Mouse (Mus musculus): ENCODE data around the gene Thsd4.

The Thsd4 gene

DNA sequence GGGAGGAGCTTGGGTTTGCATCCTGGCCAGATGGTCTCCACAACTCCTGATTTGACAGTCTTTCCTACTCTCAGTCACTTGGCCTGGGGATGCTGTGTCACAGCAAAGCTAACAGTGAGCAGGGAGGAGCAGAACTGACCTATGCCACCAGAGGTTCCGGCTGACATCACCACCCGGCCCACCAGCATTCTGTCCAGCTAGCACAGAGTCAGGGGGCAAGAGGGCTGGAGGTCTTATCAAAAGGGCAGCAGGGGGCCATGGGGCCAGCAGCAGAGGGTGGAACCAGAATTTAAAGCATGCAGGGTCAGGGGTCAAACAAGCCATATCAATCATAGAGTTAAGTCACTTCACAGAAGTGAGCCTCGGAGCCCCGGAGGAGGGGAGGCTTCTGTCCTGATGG is 4.7 kb downstream of the Thsd4 start:
- DNase-seq (ENCODE audit: low spot score) = no peak

DNA sequence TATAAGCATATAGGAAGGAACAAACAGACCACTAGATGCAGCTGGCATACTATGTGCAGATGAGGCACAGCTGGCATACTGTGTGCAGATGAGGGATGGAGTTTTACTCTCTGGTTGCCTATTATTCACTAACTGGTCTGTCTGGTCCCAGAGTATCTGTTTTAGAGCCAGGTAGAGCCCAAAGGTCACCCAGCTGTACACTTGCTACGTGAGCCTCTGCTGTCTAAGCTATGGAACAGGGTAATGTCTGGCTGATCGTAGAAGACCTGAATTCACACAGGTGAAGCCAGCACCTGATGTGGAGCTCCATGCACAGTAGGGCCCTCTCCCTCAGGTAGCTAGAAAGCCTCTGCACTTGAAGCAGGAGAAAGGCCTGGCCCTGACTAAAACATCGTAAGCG is 5.5 kb downstream of the Thsd4 start:
- no peak for DNase-seq (ENCODE audit: low spot score)

DNA sequence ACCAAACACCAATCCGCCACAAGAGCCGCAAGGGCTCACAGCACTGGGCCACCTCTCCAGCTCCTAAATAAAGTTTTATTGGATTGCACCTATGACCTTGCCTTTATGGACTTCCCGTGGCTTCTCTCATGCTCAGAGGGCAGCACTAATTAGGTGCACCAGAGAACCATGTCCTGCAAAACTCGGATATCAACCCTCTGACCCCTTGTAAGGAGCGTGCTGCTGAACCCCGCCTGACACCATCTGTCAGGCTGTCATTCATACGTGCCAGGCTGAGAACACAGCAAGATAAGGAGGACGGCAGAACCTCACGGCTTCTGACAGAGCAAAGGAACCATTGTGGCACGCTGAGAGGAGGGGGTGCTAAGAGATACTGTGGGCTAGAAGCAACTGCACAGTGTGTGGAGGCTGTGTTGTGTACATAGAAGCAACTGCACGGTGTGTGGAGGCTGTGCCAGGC is 8.5 kb downstream of the Thsd4 start:
- DNase-seq (ENCODE audit: low spot score) = no peak

DNA sequence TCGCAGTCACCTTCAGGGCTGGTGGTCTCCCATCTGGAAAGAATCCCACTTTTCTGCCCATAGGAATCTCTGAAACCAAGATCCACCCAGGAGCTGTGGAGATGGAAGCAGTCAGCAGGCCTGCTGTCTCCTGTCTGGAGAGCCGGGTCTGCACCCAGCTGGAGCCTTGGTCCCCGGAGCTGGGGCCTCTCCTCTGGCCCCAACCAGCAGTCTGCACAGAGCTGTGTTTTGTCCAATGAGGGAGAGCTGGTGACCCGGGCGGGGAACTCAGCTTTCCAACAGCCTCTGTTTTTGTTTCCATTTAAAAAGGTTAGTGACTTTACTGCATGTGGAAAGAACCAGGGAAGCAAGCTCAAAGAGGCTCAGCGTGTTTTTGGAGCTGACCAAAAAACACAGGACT is 11.0 kb downstream of the Thsd4 start:
- DNase-seq (ENCODE audit: low spot score) = no peak

DNA sequence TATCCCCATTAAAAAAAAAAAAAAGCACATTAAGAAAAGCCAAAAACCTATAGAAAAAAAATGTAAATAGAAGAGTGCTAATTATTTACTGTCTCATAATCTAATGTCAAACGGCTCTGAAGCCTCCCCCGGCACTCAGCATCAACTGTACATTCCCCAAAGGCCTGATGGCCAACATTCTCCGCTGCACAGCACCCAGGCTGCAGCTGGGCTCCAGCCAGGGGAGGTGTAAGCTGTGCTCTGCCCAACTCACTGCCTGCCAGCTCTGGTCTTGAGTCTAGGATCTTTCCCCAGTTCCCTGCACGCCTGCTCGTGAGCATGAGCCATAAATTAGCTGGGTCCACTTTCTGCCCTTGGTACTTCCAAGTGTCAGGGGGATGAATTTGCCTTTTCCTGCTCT is 15.7 kb downstream of the Thsd4 start:
- no peak for DNase-seq (ENCODE audit: low spot score)

DNA sequence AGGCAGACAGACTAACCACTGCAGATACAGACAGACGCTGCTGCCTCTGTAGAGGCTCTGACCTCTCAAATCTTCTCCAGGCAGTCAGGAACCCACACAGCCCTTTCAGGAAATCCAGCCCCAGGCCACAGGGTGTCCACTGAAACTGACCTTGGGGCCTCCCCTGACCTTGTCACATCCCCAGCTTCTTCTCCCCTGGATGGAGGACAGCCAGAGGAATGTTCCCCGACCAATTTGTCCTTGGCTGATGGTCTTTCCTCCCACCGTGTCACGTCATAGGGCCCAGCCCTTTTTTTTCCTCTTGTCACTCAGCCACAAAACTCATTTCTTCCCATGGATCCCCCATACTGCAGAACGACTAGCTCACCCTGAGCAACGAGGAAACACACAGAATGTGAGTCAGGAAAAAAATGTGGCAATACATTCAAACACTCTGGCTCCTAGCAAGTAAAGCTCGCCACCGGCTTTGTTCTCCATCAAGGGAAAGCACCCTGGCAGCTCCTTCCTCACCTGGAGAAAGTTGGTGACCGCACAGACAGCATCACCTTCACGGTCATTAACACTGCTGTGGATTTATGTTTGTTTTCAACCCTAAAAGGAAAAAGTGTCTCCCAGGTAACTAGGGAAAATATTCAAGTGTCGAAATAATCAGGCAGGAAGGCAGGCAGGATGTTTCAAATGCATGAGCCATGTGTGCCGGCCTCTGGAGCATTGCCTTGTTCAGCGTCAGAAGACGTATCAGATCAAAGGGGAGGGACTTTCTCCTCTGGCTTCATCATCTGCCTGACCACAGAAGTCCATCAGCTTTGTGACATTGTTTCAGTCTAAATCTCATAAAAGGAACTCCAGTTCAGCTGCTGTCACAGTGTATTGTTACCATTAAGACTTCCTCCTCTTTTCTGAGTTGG is 17.2 kb downstream of the Thsd4 start:
- DNase-seq (ENCODE audit: low spot score) = no peak

DNA sequence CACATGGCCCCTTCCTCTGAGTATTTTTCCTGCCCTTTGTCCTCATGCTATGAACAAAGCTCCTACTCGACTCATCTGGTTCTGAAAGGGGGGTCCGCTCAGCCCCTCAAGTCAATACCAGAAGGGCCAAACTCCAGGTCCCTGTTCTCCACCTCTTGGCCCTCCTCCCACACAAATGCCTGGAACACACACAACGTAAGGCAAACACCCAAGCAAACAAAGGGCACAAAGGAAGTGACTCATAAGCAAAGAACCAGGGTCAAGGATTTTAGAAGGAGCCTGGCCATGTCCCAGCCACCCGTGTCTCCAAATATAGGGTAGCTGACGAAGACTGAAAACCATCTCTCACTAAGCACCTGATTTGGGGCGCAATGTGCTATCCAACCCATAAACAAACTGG is 19.6 kb downstream of the Thsd4 start:
- DNase-seq (ENCODE audit: low spot score) = no peak

DNA sequence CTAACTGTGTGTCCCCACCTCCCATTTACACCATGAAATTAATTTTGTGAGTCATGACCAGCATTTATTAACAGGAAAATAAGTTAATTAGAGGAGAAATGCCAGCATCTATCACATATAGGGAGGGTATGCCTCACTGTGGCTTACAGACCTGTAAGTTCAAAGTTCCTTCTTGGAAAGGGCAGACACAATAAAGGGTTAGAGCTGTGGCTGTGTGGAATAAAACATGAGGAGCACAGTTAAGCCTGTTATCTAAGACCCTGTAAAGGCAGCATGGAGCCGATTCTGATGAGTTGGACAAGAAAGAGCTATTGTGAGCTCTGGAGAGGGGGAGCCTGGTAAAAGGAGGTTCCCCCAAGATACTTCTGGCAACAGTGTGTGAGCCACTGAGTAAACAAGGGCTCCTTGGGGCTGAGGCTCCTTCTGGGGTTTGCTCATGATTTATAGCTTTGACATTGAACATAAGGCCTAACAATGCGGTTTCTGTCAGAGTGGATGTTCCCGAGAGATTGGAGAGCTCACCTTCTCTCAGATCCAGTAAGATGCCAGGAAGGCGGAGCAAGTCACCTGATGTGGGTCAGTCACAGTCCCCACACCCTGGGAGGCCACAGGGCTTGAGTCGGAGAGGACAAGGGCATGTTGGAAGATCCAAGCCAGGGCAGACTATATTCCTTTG is 20.2 kb downstream of the Thsd4 start:
- DNase-seq (ENCODE audit: low spot score) = no peak

DNA sequence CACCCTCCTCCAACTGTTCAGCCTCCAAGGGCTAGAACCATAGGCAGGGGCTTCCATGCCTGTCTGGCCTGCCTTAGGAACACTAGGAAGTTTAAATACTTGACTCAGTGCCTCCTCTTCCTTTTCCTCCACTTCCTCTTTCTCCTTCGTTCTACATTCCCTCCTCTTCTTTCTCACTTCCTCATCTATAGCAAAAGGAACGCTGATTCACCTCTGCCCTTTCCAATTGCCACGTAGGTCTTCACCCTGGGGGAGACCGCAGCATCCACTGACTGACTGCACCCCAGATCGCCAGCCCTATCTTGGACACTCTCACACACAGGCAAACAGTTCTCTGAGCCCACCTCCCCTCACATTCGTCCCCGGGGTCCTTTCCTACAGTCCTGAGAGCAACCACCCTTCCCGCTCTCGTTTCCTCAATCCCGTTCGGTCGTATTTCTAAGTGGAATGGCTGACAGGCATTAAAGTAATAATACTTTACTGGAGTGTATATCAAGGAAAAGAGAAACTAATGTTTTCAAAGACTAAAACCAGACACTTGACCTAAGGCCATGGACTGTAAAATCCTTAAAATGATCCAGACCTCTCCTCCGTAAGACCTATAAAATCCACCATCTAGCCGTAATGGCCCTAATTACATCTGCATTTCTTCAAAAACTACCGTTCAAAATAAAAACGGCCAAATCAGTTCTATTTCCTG is 29.4 kb downstream of the Thsd4 start:
- DNase-seq (ENCODE audit: low spot score) = no peak

DNA sequence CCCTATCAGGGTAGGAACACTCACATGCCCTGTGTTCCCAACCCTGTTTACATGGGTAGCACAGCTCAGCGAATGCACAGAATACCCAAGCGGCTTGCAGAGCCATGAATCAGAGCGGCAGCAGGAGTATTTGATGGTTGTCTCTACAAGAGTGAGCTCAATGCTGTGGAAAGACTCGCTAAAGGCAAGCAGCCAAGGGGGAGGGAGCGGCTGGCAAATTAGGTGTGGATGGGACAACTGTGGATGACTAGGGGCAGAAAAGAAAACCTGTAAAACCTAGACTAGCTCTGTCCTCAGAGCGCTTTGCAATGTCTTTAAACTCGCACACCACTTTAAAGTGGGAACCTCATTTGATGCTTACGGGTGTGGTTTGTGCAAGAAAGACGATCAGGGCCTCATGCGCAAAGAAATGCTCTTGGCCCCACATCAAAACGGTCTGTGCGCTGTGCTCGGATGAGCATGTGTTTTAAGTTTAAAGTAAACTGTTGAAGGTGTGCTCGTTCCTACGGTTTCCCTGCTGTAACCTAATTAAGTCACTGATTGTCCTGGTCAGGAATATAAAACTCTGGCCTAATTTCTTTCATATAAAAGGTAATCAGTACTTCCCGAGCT is 30.3 kb downstream of the Thsd4 start:
- DNase-seq (ENCODE audit: low spot score) = no peak

DNA sequence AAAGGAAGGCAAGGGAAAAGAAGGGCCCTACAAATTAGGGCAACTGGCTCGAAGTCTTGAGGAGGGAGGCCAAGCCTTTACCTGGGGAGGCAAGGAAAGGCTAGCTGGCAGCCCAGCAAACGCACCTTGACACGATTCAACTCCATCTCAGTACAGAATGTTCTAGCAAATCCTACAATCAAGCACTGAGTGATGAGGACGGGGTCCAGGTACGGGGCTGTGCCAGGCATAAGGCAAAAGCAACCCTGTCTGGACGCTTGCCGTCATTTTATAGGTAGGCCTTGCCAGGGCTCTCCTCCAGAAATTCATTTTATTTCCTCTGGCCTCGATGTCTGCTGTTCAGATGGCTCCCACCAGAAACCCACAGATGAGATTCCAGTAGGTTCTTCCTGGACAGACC is 30.8 kb downstream of the Thsd4 start:
- DNase-seq (ENCODE audit: low spot score) = no peak

DNA sequence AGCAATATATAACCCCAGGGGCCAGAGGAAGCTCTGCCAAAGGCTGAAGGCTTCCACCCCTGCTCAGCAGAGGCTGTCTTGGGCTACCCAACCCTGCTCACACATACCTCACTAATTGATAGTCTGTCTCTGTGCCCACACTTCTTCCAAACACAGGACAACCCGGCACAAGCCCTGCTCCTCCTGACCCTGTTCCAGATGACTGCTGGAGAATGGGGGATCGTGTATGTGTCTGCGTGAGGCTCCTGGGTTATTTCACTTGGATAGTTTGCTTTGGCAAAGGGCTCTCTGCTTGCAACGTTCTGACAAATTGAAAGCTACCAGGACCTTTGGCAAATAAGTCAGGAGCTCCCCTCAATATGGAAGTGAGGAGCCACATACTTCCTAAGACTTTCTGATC is 33.0 kb downstream of the Thsd4 start:
- no peak for DNase-seq (ENCODE audit: low spot score)

DNA sequence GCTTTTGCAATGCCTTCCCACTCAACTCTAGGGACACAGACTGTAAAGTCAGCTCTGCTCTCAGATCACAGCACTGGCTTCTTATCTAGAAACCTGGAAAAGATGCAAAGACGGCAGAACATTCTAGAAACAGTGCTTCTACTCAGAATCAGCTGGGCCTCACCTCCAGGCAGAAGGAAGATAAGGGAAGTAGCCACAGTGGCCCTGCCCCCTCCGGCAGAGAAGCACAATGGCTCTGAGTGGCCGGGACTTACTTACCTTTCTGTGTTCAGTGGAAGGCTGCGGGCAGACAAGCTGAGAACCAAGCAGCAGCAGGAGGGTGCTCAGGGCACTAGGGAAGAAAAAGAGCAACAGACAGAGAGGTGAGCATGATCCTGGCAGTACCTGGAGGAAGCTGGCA is 39.7 kb downstream of the Thsd4 start:
- no peak for DNase-seq (ENCODE audit: low spot score)

DNA sequence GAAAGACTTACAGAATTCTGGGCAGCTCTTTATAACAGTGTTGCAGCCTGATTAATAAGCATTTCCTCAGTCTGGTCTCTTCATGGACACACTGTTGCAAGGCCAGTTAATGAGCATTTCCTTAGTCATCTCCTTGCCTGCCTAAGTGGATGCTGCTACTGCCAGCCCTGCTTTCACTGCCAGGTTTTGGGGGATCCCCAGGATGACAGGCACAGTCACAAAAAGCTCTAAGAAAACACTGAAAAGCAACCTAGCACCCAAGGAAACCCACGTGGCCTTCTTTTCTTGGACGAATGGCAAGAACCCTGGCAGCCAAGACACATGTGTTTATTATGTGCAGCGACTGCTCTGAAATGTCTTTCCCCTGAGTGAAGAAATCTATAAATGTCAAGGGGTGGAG is 41.8 kb downstream of the Thsd4 start:
- peak; percentile 29 for DNase-seq (ENCODE audit: low spot score)

DNA sequence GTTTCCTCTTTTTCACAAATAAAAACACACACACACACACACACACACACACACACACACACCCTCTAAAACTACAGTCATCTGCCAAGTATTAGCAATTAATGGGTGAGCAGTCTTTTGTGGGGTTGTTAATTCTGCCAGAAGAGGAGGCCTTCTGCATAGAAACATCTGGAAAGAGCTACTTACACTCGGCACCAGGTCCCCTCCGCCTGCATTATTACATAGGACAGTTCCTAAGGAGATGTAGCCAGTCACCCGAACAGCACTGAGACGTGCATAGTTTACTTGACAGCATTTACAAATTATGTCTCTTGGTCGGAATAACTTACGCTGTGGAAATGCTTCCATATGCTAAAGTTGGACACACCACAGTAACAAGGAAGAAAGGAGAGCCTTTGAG is 43.0 kb downstream of the Thsd4 start:
- no peak for DNase-seq (ENCODE audit: low spot score)

DNA sequence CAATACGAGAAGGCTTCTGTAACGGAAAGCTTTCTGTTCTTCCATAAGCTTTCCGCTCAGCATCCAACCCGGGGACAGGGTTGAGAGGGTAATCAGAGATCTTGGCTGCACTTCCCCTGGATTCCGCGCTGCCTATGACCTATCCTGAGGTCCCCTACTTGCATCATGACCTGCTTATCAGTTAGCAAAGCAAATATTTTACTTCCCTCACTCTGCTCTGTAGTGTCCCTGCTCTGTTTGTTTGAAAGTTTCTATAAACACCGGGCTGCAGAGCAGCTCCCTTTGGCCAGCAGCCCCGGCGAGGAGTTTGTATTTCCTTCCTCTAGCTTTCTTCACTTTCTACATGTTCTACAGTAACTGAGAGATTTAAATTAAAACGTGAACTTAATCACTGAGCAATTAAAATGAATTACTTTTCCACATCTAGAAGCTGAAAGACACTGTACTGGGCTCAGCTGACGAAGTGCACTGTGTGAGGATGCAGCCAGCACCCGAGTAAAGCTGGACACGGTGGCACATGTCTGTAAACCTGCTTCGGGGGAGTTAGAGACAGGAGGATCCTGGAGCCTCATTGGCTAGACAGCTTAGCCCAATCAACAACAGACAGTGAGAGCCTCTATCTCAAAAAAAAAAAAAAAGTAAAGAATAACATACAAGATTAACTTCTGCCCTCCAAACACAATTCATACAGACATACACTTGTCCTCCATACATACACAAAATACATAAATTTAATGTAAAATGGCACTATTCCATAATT is 43.7 kb downstream of the Thsd4 start:
- no peak for DNase-seq (ENCODE audit: low spot score)

DNA sequence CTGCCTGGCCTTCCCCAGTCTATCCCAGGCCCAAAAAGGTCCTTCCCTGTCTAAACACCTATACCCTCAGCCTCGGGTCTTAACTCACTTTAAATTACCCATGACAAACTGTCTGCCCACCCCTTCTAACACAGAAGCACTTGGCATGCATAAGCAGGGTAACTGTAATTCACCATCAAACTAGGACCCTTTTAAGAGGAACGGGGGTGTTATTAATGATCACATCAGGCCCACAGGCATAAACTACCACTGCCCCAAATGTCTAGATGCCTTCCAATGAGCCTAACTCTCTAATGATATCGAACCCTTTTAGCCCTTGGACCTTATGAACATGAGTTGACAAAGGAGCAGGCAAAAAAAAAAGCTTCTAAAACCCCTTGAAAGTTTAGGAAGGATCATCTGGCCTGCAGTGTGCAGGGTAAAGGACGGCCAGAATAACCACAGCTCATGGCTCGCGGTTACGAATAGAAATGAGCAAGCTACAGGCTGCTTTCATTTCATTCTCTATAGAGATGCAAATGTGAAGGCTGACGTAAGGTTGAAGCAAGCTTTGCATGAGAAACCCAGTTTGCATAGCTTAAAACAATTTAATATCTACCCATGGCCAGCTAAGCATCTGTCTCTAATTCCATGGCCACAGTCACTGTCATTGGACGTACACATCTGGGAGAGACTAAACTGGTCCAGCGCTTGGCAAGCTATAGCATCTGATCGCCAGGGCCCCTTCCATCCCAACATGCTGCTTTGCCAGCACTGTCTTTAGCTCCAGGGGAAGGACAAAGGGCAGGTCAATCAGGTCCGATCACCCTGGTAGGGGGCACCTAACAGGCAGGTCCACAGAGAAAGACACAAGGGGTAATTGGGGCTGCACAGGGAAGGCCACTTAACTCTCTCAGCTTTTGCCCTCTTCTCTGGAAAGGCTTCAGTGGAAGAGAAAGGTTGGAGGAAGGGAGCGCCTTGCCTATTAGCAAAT is 61.5 kb downstream of the Thsd4 start:
- DNase-seq (ENCODE audit: low spot score) = no peak

DNA sequence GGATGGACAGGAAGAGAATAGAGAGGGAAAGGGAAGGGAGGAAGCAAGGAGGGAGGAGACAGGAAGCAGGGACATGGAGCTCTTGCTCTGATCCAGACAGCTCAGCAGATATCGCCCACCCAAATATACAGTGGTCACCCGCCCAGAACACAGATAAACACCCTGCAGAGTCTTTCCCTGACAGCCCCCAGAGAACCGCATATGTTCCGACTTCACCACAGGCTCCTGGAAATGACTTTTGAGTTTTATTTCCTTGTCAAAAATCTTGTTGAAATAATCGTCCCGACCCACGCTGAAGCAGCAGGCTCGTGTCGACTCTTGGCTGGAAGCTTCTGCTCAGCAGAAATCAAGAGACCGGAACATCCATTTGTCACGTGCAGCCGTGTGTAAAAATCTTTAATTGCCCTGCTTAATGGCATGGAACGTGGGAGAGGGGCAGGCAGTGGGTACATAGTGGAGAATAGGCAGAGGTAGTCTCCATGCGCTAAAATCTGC is 63.3 kb downstream of the Thsd4 start:
- no peak for DNase-seq (ENCODE audit: low spot score)

DNA sequence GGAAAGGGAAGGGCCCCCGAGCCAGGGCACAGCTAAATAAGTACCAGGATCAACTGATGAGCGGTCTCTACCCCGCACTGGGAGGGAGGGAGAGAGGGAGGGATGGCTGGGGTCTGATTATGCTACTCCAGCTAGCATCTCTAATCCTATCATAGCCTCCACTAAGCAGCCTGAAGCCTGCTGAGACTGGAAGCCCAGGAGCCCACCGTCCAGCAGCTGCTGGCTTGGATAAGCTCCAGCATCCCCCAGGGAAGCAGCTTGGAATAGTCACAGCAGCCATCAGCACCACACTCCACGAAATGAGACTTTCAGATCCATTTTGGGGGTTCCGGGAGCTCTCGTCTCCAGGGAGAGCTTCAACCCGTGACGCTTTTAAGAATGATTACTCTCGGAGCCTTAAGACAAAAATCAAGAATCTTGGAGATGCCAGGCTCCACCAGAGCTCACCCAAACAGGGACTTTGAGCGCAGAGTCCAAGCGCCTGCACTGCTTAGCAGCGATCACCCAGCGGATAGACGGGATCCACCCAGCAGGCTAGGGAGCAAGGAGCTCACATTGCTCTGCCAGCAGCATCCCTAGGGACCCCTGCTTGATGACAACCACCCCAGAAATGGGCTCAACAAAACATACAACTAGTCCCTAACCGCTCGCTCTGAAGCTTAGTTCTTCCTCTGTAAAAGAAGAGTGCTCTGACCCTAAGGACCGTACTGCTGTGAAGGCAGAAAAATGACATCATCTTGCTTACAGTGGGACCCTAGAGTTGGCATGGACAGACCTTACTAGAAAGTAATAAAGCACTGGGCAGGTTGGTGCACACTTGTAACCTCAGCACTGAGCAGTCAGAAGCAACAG is 64.3 kb downstream of the Thsd4 start:
- no peak for DNase-seq (ENCODE audit: low spot score)
